Mouse (Mus musculus) testis, postnatal 14 days (tissue): ENCODE measurements around the gene Slc7a6os.
A peak's percentile ranks its signal among the peaks of the same experiment; 100 is the strongest.

Experiments used
- DNase-seq: peaks from one replicate; pipeline ENCODE4 v3.0.0; 2021; ENCODE audit warnings: low spot score

Slc7a6os gene

GRCm38 (mm10) chr8:106177594-106177993 is 33.1 kb downstream of the Slc7a6os start:
- DNase-seq, result no peak

GRCm38 (mm10) chr8:106176891-106177290 is 33.8 kb downstream of the Slc7a6os start:
- no peak for DNase-seq

- no peak for DNase-seq
These were observed 37.2 kb downstream of the Slc7a6os start for GRCm38 (mm10) chr8:106173566-106173965.

GRCm38 (mm10) chr8:106169934-106170480 is 40.7 kb downstream of the Slc7a6os start:
- no peak for DNase-seq

- DNase-seq, result peak; percentile 66
These were observed 41.5 kb downstream of the Slc7a6os start for GRCm38 (mm10) chr8:106169017-106169933.

- DNase-seq, result peak; percentile 85
These were observed 42.2 kb downstream of the Slc7a6os start, which contains the start of gene Slc7a6 for GRCm38 (mm10) chr8:106168356-106169016. TSS of gene Slc7a6 (plus strand) at chr8:106168857.

- DNase-seq, result peak; percentile 62
These were observed 45.3 kb downstream of the Slc7a6os start for GRCm38 (mm10) chr8:106165460-106165859.

GRCm38 (mm10) chr8:106163251-106163650 is 47.5 kb downstream of the Slc7a6os start:
- DNase-seq, result no peak

GRCm38 (mm10) chr8:106159876-106160275 is 50.9 kb downstream of the Slc7a6os start:
- no peak for DNase-seq

- DNase-seq, result no peak
These were observed 52.4 kb downstream of the Slc7a6os start for GRCm38 (mm10) chr8:106158381-106158780.

GRCm38 (mm10) chr8:106157419-106157818 is 53.3 kb downstream of the Slc7a6os start:
- DNase-seq, result no peak

GRCm38 (mm10) chr8:106152876-106153275 is 57.9 kb downstream of the Slc7a6os start:
- DNase-seq, result no peak

GRCm38 (mm10) chr8:106151041-106151440 is 59.7 kb downstream of the Slc7a6os start:
- no peak for DNase-seq
